Mouse (Mus musculus) testis, adult 2 months (tissue): Measurements from ENCODE around the gene Nploc4. TPM values are rescaled to one million over a fixed set of nuclear protein-coding genes. Genes with fewer than 3 reads are reported as not detected.
"Not testable (repeated sequence)": the region's sequence is repeated elsewhere in the genome, so short reads cannot be mapped to it uniquely, and the experiment has no call there.

Source experiments
- H3K27ac ChIP-seq: fragments of 200-500 bp; 2 replicates; pipeline ENCODE4 v1.5.1; 2012; ENCODE audit warnings: low read depth, low read length; ENCODE audit not compliant: control insufficient read depth, insufficient read depth
- H3K27me3 ChIP-seq: fragments of 200-500 bp; 2 replicates; pipeline ENCODE4 v1.6.1; 2012; ENCODE audit warnings: mild to moderate bottlenecking, low read length, moderate library complexity; ENCODE audit not compliant: control insufficient read depth, insufficient read depth
- H3K36me3 ChIP-seq: fragments of 200-500 bp; 2 replicates; pipeline ENCODE4 v1.6.1; 2012; ENCODE audit warnings: mild to moderate bottlenecking, low read length; ENCODE audit not compliant: control insufficient read depth, insufficient read depth
- H3K4me1 ChIP-seq: fragments of 200-500 bp; 2 replicates; pipeline ENCODE4 v1.6.1; 2012; ENCODE audit warnings: low read length; ENCODE audit not compliant: control insufficient read depth, insufficient read depth
- H3K4me3 ChIP-seq: fragments of 200-500 bp; 2 replicates; pipeline ENCODE4 v1.5.1; 2012; ENCODE audit warnings: low read depth, mild to moderate bottlenecking, low read length, moderate library complexity, mixed read lengths; ENCODE audit not compliant: control insufficient read depth
- CTCF ChIP-seq: fragments of 200-500 bp; IDR thresholded peaks from 2 replicates; pipeline ENCODE4 v1.5.1; 2012; ENCODE audit warnings: low read depth, mild to moderate bottlenecking, inconsistent platforms, low read length, moderate library complexity; ENCODE audit not compliant: control insufficient read depth, insufficient read depth, insufficient replicate concordance
- POLR2A ChIP-seq: fragments of 200-500 bp; IDR thresholded peaks from 2 replicates; pipeline ENCODE4 v1.6.1; 2012; ENCODE audit warnings: low read depth, mild to moderate bottlenecking, inconsistent platforms, low read length, moderate library complexity; ENCODE audit not compliant: control insufficient read depth
- polyA plus RNA-seq: library from polyadenylated mRNA; depleted of rRNA; stranded (reverse); fragments of >200 nt; gene quantifications from 2 replicates; pipeline ENCODE4 v1.2.3, GENCODE M21; 2012

Gene Nploc4
- polyA plus RNA-seq, 1 experiment = 75.8 TPM

GRCm38 (mm10) chr11:120417852-120418251 is 19.7 kb downstream of the Nploc4 start:
- Histone ChIP-seq H3K4me3 (no peak overlapping the region), H3K4me1 (peaks cover 8% of the 10 kb centered on the region; the same call in 1 of the 2 replicates), H3K27ac (peak overlapping the region; percentile 19), H3K27me3 (no peaks in the 10 kb centered on the region), H3K36me3 (peaks cover 5% of the 10 kb centered on the region)
- TF ChIP-seq POLR2A (no peak), CTCF (no peak)

- not testable (repeated sequence) for H3K4me1 ChIP-seq, H3K27ac ChIP-seq, H3K4me3 ChIP-seq, H3K27me3 ChIP-seq, H3K36me3 ChIP-seq
These were observed 23.9 kb downstream of the Nploc4 start for GRCm38 (mm10) chr11:120413621-120414020.

GRCm38 (mm10) chr11:120406445-120406844 is 31.1 kb downstream of the Nploc4 start:
- no peak overlapping the region for H3K4me3 ChIP-seq
- no peak overlapping the region for H3K27ac ChIP-seq
- H3K27me3 ChIP-seq = no peaks in the 10 kb centered on the region
- peaks cover 3% of the 10 kb centered on the region for H3K36me3 ChIP-seq
- no peaks in the 10 kb centered on the region for H3K4me1 ChIP-seq
- TF ChIP-seq CTCF (no peak), POLR2A (no peak)

GRCm38 (mm10) chr11:120405867-120406266 is 31.6 kb downstream of the Nploc4 start:
- no peak overlapping the region for H3K27ac ChIP-seq
- no peaks in the 10 kb centered on the region for H3K27me3 ChIP-seq
- TF ChIP-seq POLR2A (no peak), CTCF (no peak)
- H3K36me3 ChIP-seq = peaks cover 3% of the 10 kb centered on the region
- H3K4me1 ChIP-seq = no peaks in the 10 kb centered on the region
- no peak overlapping the region for H3K4me3 ChIP-seq

GRCm38 (mm10) chr11:120404814-120405213 is 32.7 kb downstream of the Nploc4 start:
- Histone ChIP-seq H3K27ac (no peak overlapping the region), H3K27me3 (no peaks in the 10 kb centered on the region), H3K36me3 (peaks cover 5% of the 10 kb centered on the region), H3K4me1 (no peaks in the 10 kb centered on the region), H3K4me3 (no peak overlapping the region)
- no peak for TF ChIP-seq CTCF
- TF ChIP-seq POLR2A = no peak

- Histone ChIP-seq H3K27me3 (no peaks in the 10 kb centered on the region), H3K27ac (no peak overlapping the region), H3K4me1 (no peaks in the 10 kb centered on the region), H3K36me3 (peaks cover 4% of the 10 kb centered on the region), H3K4me3 (no peak overlapping the region)
- TF ChIP-seq CTCF (no peak), POLR2A (no peak)
These were observed 38.2 kb downstream of the Nploc4 start for GRCm38 (mm10) chr11:120399319-120399718.

- no peak for TF ChIP-seq POLR2A
- Histone ChIP-seq H3K36me3 (peaks cover 4% of the 10 kb centered on the region), H3K4me1 (no peaks in the 10 kb centered on the region), H3K27ac (no peak overlapping the region), H3K4me3 (no peak overlapping the region), H3K27me3 (no peaks in the 10 kb centered on the region)
These were observed 39.9 kb downstream of the Nploc4 start for GRCm38 (mm10) chr11:120397602-120398001.

GRCm38 (mm10) chr11:120395661-120396060 is 41.8 kb downstream of the Nploc4 start:
- Histone ChIP-seq H3K4me1 (no peaks in the 10 kb centered on the region), H3K36me3 (peaks cover 4% of the 10 kb centered on the region), H3K4me3 (no peak overlapping the region), H3K27me3 (no peaks in the 10 kb centered on the region), H3K27ac (no peak overlapping the region)
- no peak for TF ChIP-seq POLR2A
- TF ChIP-seq CTCF = no peak
